Mouse (Mus musculus) MN1 (cell line): Measurements from ENCODE around the gene Csmd2.

Experiments
- DNase-seq: peaks from one replicate; pipeline ENCODE4 v3.0.0-alpha.2; 2016; ENCODE audit warnings: low spot score

Gene Csmd2

GRCm38 (mm10) chr4:128340457-128340856 is 352.8 kb downstream of the Csmd2 start:
- no peak for DNase-seq

GRCm38 (mm10) chr4:128341315-128341714 is 353.7 kb downstream of the Csmd2 start:
- DNase-seq: no peak

- no peak for DNase-seq
These were observed 354.6 kb downstream of the Csmd2 start for GRCm38 (mm10) chr4:128342208-128342607.

GRCm38 (mm10) chr4:128358751-128359150 is 371.1 kb downstream of the Csmd2 start:
- DNase-seq: no peak

- no peak for DNase-seq
These were observed 378.2 kb downstream of the Csmd2 start for GRCm38 (mm10) chr4:128365851-128366250.

GRCm38 (mm10) chr4:128368088-128368487 is 380.4 kb downstream of the Csmd2 start:
- DNase-seq: no peak

GRCm38 (mm10) chr4:128371766-128372165 is 384.1 kb downstream of the Csmd2 start:
- no peak for DNase-seq

- no peak for DNase-seq
These were observed 385.5 kb downstream of the Csmd2 start for GRCm38 (mm10) chr4:128373196-128373595.

GRCm38 (mm10) chr4:128374051-128374450 is 386.4 kb downstream of the Csmd2 start:
- DNase-seq: no peak

- DNase-seq: no peak
These were observed 391.3 kb downstream of the Csmd2 start for GRCm38 (mm10) chr4:128378946-128379345.

GRCm38 (mm10) chr4:128381331-128381730 is 393.7 kb downstream of the Csmd2 start:
- no peak for DNase-seq

- DNase-seq: no peak
These were observed 396.1 kb downstream of the Csmd2 start for GRCm38 (mm10) chr4:128383800-128384199.

GRCm38 (mm10) chr4:128391484-128391883 is 403.8 kb downstream of the Csmd2 start:
- DNase-seq: no peak

GRCm38 (mm10) chr4:128392279-128392678 is 404.6 kb downstream of the Csmd2 start:
- DNase-seq: no peak

- no peak for DNase-seq
These were observed 406.2 kb downstream of the Csmd2 start for GRCm38 (mm10) chr4:128393864-128394263.

- DNase-seq: no peak
These were observed 409.0 kb downstream of the Csmd2 start for GRCm38 (mm10) chr4:128396616-128397015.

GRCm38 (mm10) chr4:128397804-128398203 is 410.1 kb downstream of the Csmd2 start:
- DNase-seq: no peak

- DNase-seq: no peak
These were observed 411.3 kb downstream of the Csmd2 start for GRCm38 (mm10) chr4:128398948-128399347.

GRCm38 (mm10) chr4:128400016-128400415 is 412.4 kb downstream of the Csmd2 start:
- DNase-seq: no peak

- no peak for DNase-seq
These were observed 413.9 kb downstream of the Csmd2 start for GRCm38 (mm10) chr4:128401591-128401990.

- DNase-seq: no peak
These were observed 415.0 kb downstream of the Csmd2 start for GRCm38 (mm10) chr4:128402706-128403105.

GRCm38 (mm10) chr4:128405576-128405975 is 417.9 kb downstream of the Csmd2 start:
- DNase-seq: no peak

- DNase-seq: no peak
These were observed 419.6 kb downstream of the Csmd2 start for GRCm38 (mm10) chr4:128407084-128407845.
